Mouse (Mus musculus): Measurements from ENCODE around the gene C530008M17Rik. TPM values are rescaled to one million over a fixed set of nuclear protein-coding genes. Genes with fewer than 3 reads are reported as not detected.
A peak's percentile ranks its signal among the peaks of the same experiment; 100 is the strongest.

Gene C530008M17Rik
- polyA plus RNA-seq, 1 experiment from 2014 or later, result 36.1 TPM

DNA sequence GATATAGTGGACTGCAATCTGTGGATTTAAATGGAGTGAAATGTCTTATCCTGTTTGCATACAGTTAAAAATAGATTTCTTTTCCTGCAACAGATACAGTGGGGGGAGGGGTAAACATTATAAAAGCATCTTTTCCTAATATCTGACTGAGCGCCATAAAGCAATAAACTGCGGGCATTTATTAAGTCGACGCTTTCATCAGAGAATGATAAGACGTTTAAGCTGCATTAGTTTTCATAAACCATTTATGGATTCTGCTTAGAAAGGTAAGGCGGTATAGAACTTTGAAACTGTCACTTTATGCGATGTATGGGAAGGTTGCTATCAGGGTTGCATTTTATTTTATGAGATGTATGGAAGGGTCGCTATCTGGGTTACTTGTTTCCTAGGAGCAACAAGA, 141.7 kb downstream of the C530008M17Rik start:
- no peak overlapping the region for H3K4me2 ChIP-seq (ENCODE audit: low read length)
- no peak overlapping the region for H3K4me3 ChIP-seq (ENCODE audit: control insufficient read depth in 1 of 2, insufficient read depth in 1 of 2, low read depth in 1 of 2, low read length in 2 of 2)
- H3K4me1 ChIP-seq (ENCODE audit: control insufficient read depth in 2 of 2, insufficient read depth in 2 of 2, low read length in 2 of 2), result peaks cover 2 to 9% of the 10 kb centered on the region in 2 experiments; a peak in 2 of 4 replicates
- H3K27me3 ChIP-seq (ENCODE audit: control insufficient read depth, insufficient read depth, low read length), result no peaks in the 10 kb centered on the region
- ATAC-seq (ENCODE audit: insufficient number of reproducible peaks, insufficient read depth, low FRiP score, low read depth), result no peak
- no peaks in the 10 kb centered on the region for H3K36me3 ChIP-seq (ENCODE audit: control insufficient read depth, insufficient read depth, low read length)
- no peak overlapping the region for H3K9ac ChIP-seq (ENCODE audit: low read length)
- WGBS, result 90% methylated on average over 8 of the region's 8 CpGs
- H3K9me3 ChIP-seq (ENCODE audit: control insufficient read depth, low read length), result no peaks in the 10 kb centered on the region
- H3K27ac ChIP-seq (replicated peaks in 1 of 2; ENCODE audit: control insufficient read depth in 1 of 2, insufficient read depth in 1 of 2, low read depth in 2 of 2, low read length in 2 of 2), result no peak overlapping the region

DNA sequence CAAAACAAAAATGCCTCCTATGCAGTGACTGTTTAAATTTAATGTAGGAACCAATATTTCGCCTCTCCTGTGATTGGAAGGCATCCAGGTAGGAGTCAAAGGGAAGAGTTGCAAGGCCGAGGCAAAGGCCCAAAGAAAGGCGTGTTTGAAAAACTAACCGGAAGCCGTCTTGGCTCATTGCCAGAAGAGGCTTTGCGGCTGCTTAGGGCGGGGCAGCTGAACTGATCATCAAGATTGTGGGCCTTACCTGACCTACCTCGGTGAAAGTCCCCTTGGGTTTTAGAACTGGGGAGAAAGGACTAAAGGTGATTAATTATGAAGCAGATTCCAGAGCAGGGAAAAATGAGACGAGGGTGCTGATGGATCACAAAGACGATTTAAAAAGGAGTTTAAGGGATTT, 143.2 kb downstream of the C530008M17Rik start:
- Histone ChIP-seq H3K4me1 (ENCODE audit: control insufficient read depth in 2 of 2, insufficient read depth in 2 of 2, low read length in 2 of 2) (peaks cover 2 to 9% of the 10 kb centered on the region in 2 experiments; a peak in 2 of 4 replicates), H3K27ac (replicated peaks in 1 of 2; ENCODE audit: control insufficient read depth in 1 of 2, insufficient read depth in 1 of 2, low read depth in 2 of 2, low read length in 2 of 2) (no peak overlapping the region), H3K9ac (ENCODE audit: low read length) (no peak overlapping the region), H3K4me2 (ENCODE audit: low read length) (no peak overlapping the region), H3K27me3 (ENCODE audit: control insufficient read depth, insufficient read depth, low read length) (no peaks in the 10 kb centered on the region), H3K4me3 (ENCODE audit: control insufficient read depth in 1 of 2, insufficient read depth in 1 of 2, low read depth in 1 of 2, low read length in 2 of 2) (no peak overlapping the region), H3K36me3 (ENCODE audit: control insufficient read depth, insufficient read depth, low read length) (no peaks in the 10 kb centered on the region), H3K9me3 (ENCODE audit: control insufficient read depth, low read length) (0 out of 2 replicates have a peak, but pooled peaks cover 3% of the 10 kb centered on the region)
- ATAC-seq (ENCODE audit: insufficient number of reproducible peaks, insufficient read depth, low FRiP score, low read depth), result no peak
- 75% methylated on average over 10 of the region's 10 CpGs for WGBS

DNA sequence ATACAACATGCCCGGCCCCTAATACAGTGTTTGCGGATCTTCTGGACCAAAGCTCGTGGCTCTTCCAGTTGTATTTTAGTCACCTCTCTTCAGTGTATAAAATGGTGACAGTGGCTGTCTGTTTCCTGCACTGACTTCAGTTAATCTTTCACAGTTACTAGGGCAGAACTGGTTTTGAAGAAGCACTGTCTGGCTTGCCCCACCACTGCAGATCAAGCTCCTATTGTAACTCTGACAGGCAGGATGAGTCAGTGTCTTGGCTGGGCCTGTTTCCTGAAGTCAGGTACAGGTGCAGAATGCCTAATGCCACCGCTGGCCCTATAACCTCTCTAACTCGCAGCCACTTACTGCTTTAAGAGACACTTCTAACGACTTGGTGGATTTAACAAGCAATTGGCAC, 152.7 kb downstream of the C530008M17Rik start:
- Histone ChIP-seq H3K4me3 (ENCODE audit: control insufficient read depth in 1 of 2, insufficient read depth in 1 of 2, low read depth in 1 of 2, low read length in 2 of 2) (no peak overlapping the region), H3K4me1 (ENCODE audit: control insufficient read depth in 2 of 2, insufficient read depth in 2 of 2, low read length in 2 of 2) (peaks cover 11 to 25% of the 10 kb centered on the region in 2 experiments), H3K36me3 (ENCODE audit: control insufficient read depth, insufficient read depth, low read length) (no peaks in the 10 kb centered on the region), H3K9me3 (ENCODE audit: control insufficient read depth, low read length) (no peaks in the 10 kb centered on the region), H3K27ac (replicated peaks in 1 of 2; ENCODE audit: control insufficient read depth in 1 of 2, insufficient read depth in 1 of 2, low read depth in 2 of 2, low read length in 2 of 2) (no peak overlapping the region), H3K9ac (ENCODE audit: low read length) (no peak overlapping the region), H3K4me2 (ENCODE audit: low read length) (no peak overlapping the region), H3K27me3 (ENCODE audit: control insufficient read depth, insufficient read depth, low read length) (no peaks in the 10 kb centered on the region)
- no peak for ATAC-seq (ENCODE audit: insufficient number of reproducible peaks, insufficient read depth, low FRiP score, low read depth)
- 88% methylated on average over 6 of the region's 6 CpGs for WGBS

DNA sequence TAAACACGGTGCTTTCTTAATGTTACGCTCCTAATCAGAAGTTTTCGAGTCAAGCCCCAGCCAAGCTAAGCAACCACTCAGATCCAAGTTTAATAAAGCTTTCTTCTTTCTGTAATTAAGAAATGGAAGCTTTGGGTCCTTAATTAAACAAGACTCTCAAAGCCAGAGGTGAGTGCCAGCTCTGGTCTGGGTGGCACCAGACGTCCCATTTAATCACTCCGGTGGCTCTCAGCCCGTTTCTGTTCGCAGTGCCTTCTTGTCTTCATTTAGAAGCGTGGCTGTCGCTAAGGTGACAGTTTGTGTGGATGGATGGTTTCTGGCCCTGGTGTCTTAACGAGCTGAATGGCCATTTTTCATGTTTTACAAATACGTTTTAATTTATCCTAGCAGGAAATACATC, 158.7 kb downstream of the C530008M17Rik start:
- no peak for ATAC-seq (ENCODE audit: insufficient number of reproducible peaks, insufficient read depth, low FRiP score, low read depth)
- peaks cover 16 to 35% of the 10 kb centered on the region in 2 experiments for H3K4me1 ChIP-seq (ENCODE audit: control insufficient read depth in 2 of 2, insufficient read depth in 2 of 2, low read length in 2 of 2)
- H3K9ac ChIP-seq (ENCODE audit: low read length), result no peak overlapping the region
- no peaks in the 10 kb centered on the region for H3K9me3 ChIP-seq (ENCODE audit: control insufficient read depth, low read length)
- no peak overlapping the region for H3K27ac ChIP-seq (replicated peaks in 1 of 2; ENCODE audit: control insufficient read depth in 1 of 2, insufficient read depth in 1 of 2, low read depth in 2 of 2, low read length in 2 of 2)
- H3K27me3 ChIP-seq (ENCODE audit: control insufficient read depth, insufficient read depth, low read length), result no peaks in the 10 kb centered on the region
- H3K36me3 ChIP-seq (ENCODE audit: control insufficient read depth, insufficient read depth, low read length), result no peaks in the 10 kb centered on the region
- WGBS, result 65% methylated on average over 11 of the region's 11 CpGs
- no peak overlapping the region for H3K4me3 ChIP-seq (ENCODE audit: control insufficient read depth in 1 of 2, insufficient read depth in 1 of 2, low read depth in 1 of 2, low read length in 2 of 2)
- H3K4me2 ChIP-seq (ENCODE audit: low read length), result no peak overlapping the region

DNA sequence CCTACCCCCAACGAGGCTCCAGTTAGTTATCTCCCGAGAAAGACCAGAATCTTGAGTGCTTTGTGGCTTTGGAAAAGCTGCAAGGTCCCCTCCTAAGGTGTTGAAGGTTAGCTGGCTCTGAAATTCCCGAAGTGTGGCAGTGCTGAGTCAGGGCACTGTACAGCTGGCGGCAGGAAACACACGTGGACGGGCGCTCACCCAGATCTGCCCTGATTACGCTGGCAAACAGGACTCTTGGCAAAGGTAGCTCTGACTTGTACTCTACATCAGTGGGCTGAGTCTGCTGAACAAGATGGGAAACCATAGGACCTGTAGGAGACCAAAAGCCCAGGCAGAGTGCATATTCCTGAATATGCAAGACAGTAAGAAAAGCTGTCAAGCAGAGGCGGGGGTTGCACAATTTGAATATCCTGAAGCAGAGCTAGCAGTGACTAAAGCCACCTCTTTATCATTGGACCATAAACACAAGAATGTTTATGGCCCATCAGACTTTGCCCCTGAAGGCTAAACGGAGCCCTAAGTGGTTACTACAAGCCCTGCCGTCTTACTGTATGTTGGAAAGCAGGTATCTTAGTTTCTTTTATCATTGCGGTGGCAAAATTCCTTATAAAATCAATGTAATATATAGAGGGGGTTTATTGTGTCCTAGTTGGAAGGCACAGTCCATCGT, 159.6 kb downstream of the C530008M17Rik start:
- H3K4me1 ChIP-seq (ENCODE audit: control insufficient read depth in 2 of 2, insufficient read depth in 2 of 2, low read length in 2 of 2), result peaks cover 16 to 31% of the 10 kb centered on the region in 2 experiments
- H3K36me3 ChIP-seq (ENCODE audit: control insufficient read depth, insufficient read depth, low read length), result no peaks in the 10 kb centered on the region
- H3K27ac ChIP-seq (replicated peaks in 1 of 2; ENCODE audit: control insufficient read depth in 1 of 2, insufficient read depth in 1 of 2, low read depth in 2 of 2, low read length in 2 of 2), result no peak overlapping the region
- ATAC-seq (ENCODE audit: insufficient number of reproducible peaks, insufficient read depth, low FRiP score, low read depth), result no peak
- H3K4me3 ChIP-seq (ENCODE audit: control insufficient read depth in 1 of 2, insufficient read depth in 1 of 2, low read depth in 1 of 2, low read length in 2 of 2), result no peak overlapping the region
- no peaks in the 10 kb centered on the region for H3K27me3 ChIP-seq (ENCODE audit: control insufficient read depth, insufficient read depth, low read length)
- WGBS, result 39% methylated on average over 13 of the region's 13 CpGs
- peak overlapping the region; percentile 22; the same call in 1 of the 2 replicates for H3K4me2 ChIP-seq (ENCODE audit: low read length)
- no peaks in the 10 kb centered on the region for H3K9me3 ChIP-seq (ENCODE audit: control insufficient read depth, low read length)
- H3K9ac ChIP-seq (ENCODE audit: low read length), result no peak overlapping the region

DNA sequence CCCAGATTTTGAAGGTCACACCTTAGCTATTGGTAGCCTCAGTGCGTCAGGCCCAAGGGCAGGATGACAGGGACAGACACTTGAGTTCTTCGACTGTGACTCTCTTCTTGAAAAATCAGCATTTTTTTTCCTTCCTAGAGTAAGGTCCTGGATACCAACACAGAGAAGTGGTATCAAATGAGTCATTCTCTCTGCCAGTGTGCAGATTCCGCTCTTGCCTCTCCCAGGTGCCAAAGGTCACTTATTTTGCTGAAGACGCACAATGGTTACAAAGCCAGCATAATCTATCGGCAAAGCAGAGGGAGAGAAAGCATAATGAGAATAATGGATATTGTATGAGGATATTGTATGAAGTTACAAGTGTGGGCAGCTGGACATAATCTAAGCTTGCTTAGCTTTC, 160.4 kb downstream of the C530008M17Rik start:
- Histone ChIP-seq H3K4me2 (ENCODE audit: low read length) (no peak overlapping the region), H3K27me3 (ENCODE audit: control insufficient read depth, insufficient read depth, low read length) (no peaks in the 10 kb centered on the region), H3K27ac (replicated peaks in 1 of 2; ENCODE audit: control insufficient read depth in 1 of 2, insufficient read depth in 1 of 2, low read depth in 2 of 2, low read length in 2 of 2) (no peak overlapping the region), H3K4me3 (ENCODE audit: control insufficient read depth in 1 of 2, insufficient read depth in 1 of 2, low read depth in 1 of 2, low read length in 2 of 2) (no peak overlapping the region), H3K4me1 (ENCODE audit: control insufficient read depth in 2 of 2, insufficient read depth in 2 of 2, low read length in 2 of 2) (peaks cover 10 to 23% of the 10 kb centered on the region in 2 experiments), H3K9ac (ENCODE audit: low read length) (no peak overlapping the region), H3K9me3 (ENCODE audit: control insufficient read depth, low read length) (no peaks in the 10 kb centered on the region), H3K36me3 (ENCODE audit: control insufficient read depth, insufficient read depth, low read length) (no peaks in the 10 kb centered on the region)
- 80% methylated on average over 5 of the region's 5 CpGs for WGBS
- ATAC-seq (ENCODE audit: insufficient number of reproducible peaks, insufficient read depth, low FRiP score, low read depth), result no peak

DNA sequence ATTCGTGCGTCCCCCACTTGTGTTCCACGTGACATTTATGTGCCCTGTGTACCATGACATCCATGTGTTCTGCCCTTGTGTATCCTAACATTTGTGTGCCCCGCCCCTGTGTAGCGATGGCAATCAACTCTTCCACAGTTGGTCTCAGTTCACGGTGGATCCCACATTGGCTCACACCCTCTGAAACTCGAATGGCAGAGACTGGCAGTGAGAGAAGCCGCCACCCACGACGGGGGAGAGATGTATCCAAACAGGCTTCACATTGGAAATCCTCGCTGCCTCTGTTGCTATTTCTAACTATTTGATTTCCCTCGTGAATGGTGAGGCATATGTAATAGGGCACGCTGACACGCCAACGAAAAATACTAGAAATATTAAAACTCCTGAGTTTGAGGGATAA, 161.4 kb downstream of the C530008M17Rik start:
- H3K9me3 ChIP-seq (ENCODE audit: control insufficient read depth, low read length), result no peaks in the 10 kb centered on the region
- 89% methylated on average over 15 of the region's 15 CpGs for WGBS

DNA sequence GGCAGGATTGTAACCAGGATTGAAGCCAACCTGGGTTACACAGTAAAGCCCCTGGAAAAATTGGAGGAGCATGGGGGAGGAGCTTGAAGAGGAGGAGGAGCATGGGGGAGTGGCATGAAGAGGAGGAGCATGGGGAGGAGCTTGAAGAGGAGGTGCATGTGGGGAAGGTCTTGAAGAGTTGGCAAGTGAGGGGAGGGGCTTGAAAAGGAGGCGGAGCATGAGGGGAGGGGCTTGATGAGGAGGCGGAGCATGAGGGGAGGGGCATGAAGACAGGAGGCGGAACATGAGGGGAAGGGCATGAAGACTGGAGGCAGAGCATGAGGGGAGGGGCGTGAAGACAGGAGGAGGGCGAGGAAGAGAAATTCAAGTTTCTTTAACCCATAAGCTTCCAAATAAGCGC, 162.5 kb downstream of the C530008M17Rik start:
- 62% methylated on average over 6 of the region's 6 CpGs for WGBS
- Histone ChIP-seq H3K4me1 (ENCODE audit: control insufficient read depth in 2 of 2, insufficient read depth in 2 of 2, low read length in 2 of 2) (peaks cover 5 to 10% of the 10 kb centered on the region in 2 experiments; a peak in 3 of 4 replicates), H3K4me2 (ENCODE audit: low read length) (no peak overlapping the region), H3K4me3 (ENCODE audit: control insufficient read depth in 1 of 2, insufficient read depth in 1 of 2, low read depth in 1 of 2, low read length in 2 of 2) (no peak overlapping the region), H3K9ac (ENCODE audit: low read length) (no peak overlapping the region), H3K27ac (replicated peaks in 1 of 2; ENCODE audit: control insufficient read depth in 1 of 2, insufficient read depth in 1 of 2, low read depth in 2 of 2, low read length in 2 of 2) (no peak overlapping the region), H3K27me3 (ENCODE audit: control insufficient read depth, insufficient read depth, low read length) (no peaks in the 10 kb centered on the region), H3K9me3 (ENCODE audit: control insufficient read depth, low read length) (no peaks in the 10 kb centered on the region), H3K36me3 (ENCODE audit: control insufficient read depth, insufficient read depth, low read length) (no peaks in the 10 kb centered on the region)
- no peak for ATAC-seq (ENCODE audit: insufficient number of reproducible peaks, insufficient read depth, low FRiP score, low read depth)

More for the DNA sequence above, 161.4 kb downstream of the C530008M17Rik start:
- Histone ChIP-seq H3K27me3 (ENCODE audit: control insufficient read depth, insufficient read depth, low read length) (no peaks in the 10 kb centered on the region), H3K4me3 (ENCODE audit: control insufficient read depth in 1 of 2, insufficient read depth in 1 of 2, low read depth in 1 of 2, low read length in 2 of 2) (no peak overlapping the region), H3K4me2 (ENCODE audit: low read length) (no peak overlapping the region), H3K27ac (replicated peaks in 1 of 2; ENCODE audit: control insufficient read depth in 1 of 2, insufficient read depth in 1 of 2, low read depth in 2 of 2, low read length in 2 of 2) (no peak overlapping the region), H3K9ac (ENCODE audit: low read length) (no peak overlapping the region), H3K36me3 (ENCODE audit: control insufficient read depth, insufficient read depth, low read length) (no peaks in the 10 kb centered on the region), H3K4me1 (ENCODE audit: control insufficient read depth in 2 of 2, insufficient read depth in 2 of 2, low read length in 2 of 2) (peaks cover 9 to 20% of the 10 kb centered on the region in 2 experiments)
- no peak for ATAC-seq (ENCODE audit: insufficient number of reproducible peaks, insufficient read depth, low FRiP score, low read depth)

All from heart, embryonic 14.5 days (tissue).